Mouse (Mus musculus): ENCODE data around the gene Krt7.

Gene Krt7

GRCm38 (mm10) chr15:101410775-101411174 is at the start of gene Krt7:
Gene Krt7, plus strand, starts transcription at chr15:101411043.
- no peak for DNase-seq (ENCODE audit: low spot score)

- no peak for DNase-seq (ENCODE audit: low spot score)
These were observed 48.3 kb upstream of the Krt7 start for GRCm38 (mm10) chr15:101362393-101363010.

GRCm38 (mm10) chr15:101363933-101364332 is 46.9 kb upstream of the Krt7 start:
- DNase-seq (ENCODE audit: low spot score) = no peak

DNA sequence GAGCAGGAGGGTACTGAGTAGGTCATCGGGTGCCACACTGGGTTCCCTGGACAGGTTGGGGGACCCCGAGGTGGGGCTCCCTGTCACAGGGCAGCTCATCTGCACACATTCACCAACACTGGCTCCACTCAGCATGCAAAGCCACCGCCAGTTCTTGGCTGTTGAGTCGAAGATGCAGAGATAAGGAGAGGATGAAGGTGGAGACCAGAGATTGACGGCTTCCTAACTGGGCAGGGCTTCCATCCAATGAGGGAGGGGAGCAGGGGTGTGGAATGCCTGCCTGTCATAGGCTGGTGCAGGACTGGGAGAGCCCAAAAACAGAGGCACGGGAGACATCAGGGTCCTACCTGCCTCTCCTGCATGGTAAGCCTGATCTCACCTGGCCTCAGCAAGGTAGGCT is 46.4 kb upstream of the Krt7 start:
- no peak for DNase-seq (ENCODE audit: low spot score)

- DNase-seq (ENCODE audit: low spot score) = no peak
These were observed 45.8 kb upstream of the Krt7 start for GRCm38 (mm10) chr15:101364891-101365671.

DNA sequence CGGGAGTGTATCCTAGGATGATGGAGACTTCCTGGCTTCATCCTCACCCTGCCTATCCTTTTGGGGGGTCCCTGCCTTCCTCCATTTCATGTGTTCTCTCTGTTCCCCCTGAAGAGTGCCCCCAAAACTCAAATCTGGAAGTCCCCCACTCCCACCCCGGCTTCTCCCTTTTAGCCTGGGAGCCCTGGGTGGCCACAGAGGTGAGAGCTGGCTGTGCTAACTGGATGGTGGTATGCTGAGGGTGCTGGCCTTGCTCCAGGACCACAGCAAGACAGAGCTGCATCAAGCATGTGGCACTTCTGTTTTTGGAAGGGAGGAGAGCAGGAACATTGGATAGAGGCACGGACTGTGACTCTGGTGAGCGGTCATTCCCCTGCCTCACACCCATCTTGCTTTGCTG is 45.1 kb upstream of the Krt7 start:
- DNase-seq (ENCODE audit: low spot score) = no peak

DNA sequence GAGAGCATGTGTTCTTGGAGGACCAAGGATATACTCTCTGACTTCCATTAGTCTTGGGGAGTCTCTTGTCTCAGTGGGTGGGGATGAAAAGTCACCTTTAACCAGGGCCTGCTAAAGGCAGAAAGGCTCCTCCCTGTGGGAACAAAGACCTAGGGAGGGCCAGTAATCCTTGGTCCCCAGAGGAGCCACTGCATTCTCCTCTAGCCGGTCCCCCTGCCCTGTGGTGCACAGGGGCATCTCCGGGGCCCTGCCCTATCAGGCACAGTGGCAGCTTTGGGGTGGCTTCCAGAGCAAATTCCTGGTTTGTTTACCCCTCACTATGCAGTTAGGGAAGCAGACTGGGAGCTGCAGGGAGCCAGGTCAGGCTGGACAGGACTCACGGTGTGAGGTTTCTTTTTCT is 44.4 kb upstream of the Krt7 start:
- no peak for DNase-seq (ENCODE audit: low spot score)

DNA sequence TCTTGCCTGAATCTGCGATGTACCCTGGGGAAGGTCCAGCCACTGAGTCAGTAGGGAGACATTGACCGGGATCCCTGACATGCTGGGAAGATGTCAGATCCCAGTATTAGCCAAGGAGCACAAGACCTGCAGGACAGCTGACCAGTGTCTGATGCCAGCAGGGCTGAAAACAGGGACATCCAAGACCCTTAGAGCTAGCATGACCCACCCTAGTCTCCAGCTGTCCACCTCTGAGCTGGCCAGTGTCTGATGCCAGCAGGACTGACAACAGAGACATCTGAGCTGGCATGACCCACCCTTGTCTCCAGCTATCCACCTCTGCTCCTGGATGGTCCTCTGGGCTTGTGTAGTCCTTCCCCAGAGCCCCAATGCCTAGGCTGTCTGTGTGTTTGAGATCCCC is 43.9 kb upstream of the Krt7 start:
- DNase-seq (ENCODE audit: low spot score) = no peak

DNA sequence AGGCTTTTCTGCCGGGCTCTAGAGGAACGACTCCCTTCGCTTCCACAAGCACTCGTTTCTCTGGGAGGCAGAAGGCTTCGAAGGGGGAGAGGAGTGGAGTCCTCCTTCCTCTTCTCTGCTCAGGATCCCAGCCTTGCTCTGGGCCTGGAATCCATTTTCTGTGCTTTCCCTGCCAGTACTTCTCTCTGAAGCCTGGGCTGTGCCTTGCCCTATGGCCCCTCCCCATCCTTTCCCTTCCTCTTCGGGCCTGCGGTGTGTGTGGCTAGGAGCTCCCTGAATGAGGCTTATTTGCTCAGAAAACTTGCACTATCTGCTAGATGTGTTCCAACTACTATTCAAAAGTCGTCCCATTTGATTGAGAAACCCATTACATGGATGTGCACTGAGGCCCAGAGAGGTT is 43.3 kb upstream of the Krt7 start:
- DNase-seq (ENCODE audit: low spot score) = no peak

DNA sequence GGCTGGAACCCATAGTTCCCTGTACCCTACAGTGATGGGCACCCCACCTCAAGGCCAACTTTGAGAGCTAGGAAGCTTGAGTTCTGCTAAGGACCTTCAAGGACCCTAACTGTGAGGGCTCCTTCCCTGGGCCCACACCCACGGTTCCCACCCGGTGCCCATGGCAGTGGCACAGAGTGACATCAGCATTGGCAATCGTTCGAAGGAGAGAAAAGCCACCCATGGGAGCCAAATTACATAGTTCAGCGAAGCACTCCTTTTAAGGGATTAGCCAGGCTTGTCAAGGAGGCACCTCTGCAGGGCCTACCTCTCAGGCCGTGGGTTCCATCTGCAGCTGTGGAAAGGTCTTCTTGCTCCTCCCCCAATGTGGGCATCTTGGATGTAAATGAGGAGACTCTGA is 42.8 kb upstream of the Krt7 start:
- no peak for DNase-seq (ENCODE audit: low spot score)

DNA sequence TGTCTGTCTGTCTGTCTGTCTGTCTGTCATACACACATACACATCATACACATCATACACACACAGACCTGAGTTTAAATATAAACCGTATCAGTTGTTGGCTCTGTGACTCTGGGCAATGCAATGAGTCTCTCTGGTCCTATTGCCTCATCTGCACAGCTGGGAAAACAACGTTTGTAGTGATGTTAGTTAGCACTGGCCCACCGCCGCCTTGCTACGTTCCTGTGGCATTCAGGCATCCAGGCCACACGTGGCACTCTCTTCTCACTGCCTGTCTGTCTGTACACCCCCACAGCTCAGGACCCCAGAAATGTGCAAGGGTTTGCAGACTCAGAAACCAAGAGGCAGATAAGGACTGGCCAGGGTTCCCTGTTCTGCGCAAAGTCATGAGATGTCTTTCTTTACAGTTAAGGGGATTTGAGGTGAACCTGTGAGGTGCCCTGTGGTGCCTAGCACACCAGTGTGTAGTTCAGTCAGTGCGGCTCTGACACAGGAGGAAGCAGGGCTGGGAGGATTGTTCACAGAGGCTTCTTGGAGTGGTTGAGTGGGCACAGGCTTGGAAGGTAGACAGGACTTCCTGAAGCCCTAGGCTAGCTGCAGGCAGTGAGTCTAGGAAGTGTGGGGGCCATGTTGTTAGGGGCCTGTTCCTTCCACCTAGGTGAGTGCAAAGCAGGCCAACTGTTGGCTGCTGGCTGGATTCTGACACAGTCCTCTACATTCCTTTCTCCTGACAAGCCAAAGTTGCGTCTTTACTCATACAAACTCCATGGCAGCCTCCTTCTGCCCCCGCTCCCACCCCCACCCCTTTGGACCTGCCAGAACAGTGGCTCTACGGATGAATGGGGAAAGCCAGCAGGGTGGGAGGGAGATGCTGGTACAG is 42.1 kb upstream of the Krt7 start:
- no peak for DNase-seq (ENCODE audit: low spot score)

DNA sequence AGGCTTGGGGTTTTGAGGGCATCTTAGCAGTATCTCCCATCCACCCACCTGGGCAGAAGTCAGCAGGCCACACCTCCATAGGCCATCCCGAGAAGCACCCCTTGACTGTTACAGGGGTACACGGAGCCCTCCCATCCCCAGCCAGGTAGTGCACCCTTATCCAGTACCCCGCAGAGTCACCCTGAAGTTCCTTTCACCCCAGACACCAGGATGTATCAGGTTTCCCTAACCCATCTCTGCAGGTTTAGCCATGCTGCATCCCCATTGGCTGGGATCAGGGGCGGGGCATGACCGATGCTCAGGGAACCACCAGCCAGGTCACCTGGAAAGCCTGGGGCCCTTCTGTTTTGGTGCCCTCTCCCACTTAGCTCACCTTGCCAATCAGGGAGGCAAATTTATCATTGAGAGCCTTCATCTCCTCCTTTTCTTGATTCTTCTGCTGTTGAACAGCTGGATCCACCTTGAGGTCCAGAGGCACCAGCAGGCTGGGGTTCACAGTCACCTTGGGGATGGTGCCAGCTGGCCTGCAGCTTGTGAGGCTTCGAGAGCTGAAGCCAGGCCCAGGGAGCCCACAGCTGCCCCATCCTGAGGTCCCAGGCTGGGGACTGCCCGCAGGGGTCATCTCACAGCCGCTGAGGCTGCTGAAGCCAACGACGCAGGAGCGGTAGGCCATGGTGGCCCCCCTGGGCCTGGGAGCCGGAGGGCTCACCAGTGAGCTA is 41.3 kb upstream of the Krt7 start:
- no peak for DNase-seq (ENCODE audit: low spot score)

GRCm38 (mm10) chr15:101370101-101370911 is 40.5 kb upstream of the Krt7 start, which contains the start of gene Krt80:
Gene Krt80, minus strand, starts transcription at chr15:101370162.
- peak; percentile 54 for DNase-seq (ENCODE audit: low spot score)

GRCm38 (mm10) chr15:101371141-101371985 is 39.5 kb upstream of the Krt7 start:
- no peak for DNase-seq (ENCODE audit: low spot score)

GRCm38 (mm10) chr15:101372131-101372977 is 38.5 kb upstream of the Krt7 start:
- no peak for DNase-seq (ENCODE audit: low spot score)

GRCm38 (mm10) chr15:101373286-101373898 is 37.5 kb upstream of the Krt7 start:
- no peak for DNase-seq (ENCODE audit: low spot score)

GRCm38 (mm10) chr15:101374879-101375278 is 36.0 kb upstream of the Krt7 start:
- DNase-seq (ENCODE audit: low spot score) = no peak

DNA sequence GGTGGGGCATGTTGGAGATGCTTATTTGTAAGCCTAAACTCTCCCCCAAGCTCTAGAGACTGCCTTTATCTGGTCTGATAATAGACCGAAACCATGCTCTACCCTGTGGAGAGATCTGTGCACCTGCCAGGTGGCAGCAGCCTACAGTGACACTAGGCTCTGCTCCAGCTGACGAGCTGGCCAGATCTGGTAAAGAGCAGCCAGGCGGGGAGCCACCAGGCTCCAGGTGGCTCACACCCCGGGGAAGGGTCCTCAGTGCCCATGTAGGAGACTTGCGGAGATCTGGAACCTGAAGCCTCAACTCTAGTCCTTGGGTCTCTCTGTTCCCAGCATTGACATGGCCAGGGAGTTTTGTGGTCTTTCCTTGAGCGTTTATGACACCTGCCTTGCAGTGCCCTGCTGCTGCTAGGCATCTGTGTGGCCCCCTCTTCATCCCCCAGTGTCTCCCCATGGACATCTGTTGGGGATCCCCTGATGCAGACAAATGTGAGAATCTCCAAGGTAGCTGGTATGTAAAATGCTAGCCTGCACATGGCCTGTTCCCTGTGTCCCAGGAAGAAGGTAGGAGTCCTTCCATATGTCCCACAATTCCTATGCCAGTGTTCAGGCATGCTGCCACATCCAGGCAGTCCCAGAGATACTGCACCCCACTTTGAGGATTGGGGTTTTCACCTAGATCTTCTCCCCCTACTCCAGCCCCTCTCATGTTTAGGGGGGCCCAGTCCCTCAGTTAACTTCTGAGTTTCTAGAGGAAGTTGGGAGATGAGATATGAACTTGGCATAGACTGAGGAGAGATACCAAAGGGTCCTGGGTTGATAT is 34.7 kb upstream of the Krt7 start:
- no peak for DNase-seq (ENCODE audit: low spot score)

All from MN1 (cell line).